Mouse (Mus musculus) cerebellum, postnatal 36 days (tissue): ENCODE results near the gene Slc12a6.

Source experiments
- DNase-seq, 2 experiments: peaks; one replicate each; pipeline ENCODE4 v3.0.0; 2021 to 2022; ENCODE audit warnings: mixed read lengths in 2 of 2

The Slc12a6 gene

GRCm38 (mm10) chr2:112328069-112328777, 62.6 kb downstream of the Slc12a6 start:
- no peak for DNase-seq

GRCm38 (mm10) chr2:112332051-112332898, 66.7 kb downstream of the Slc12a6 start:
- no peak for DNase-seq

GRCm38 (mm10) chr2:112337211-112337610, 71.6 kb downstream of the Slc12a6 start:
- DNase-seq = no peak

- no peak for DNase-seq
These were observed 74.1 kb downstream of the Slc12a6 start for GRCm38 (mm10) chr2:112339736-112340135.

- no peak for DNase-seq
These were observed 75.5 kb downstream of the Slc12a6 start for GRCm38 (mm10) chr2:112341117-112341516.

- no peak for DNase-seq
These were observed 82.6 kb downstream of the Slc12a6 start for GRCm38 (mm10) chr2:112348246-112348645.

- DNase-seq = no peak
These were observed 88.2 kb downstream of the Slc12a6 start for GRCm38 (mm10) chr2:112353685-112354455.

GRCm38 (mm10) chr2:112359611-112360010, 94.0 kb downstream of the Slc12a6 start:
- no peak for DNase-seq

GRCm38 (mm10) chr2:112360012-112360780, 94.6 kb downstream of the Slc12a6 start:
- no peak for DNase-seq

- no peak for DNase-seq
These were observed 95.2 kb downstream of the Slc12a6 start for GRCm38 (mm10) chr2:112360781-112361169.

- DNase-seq = peak in 1 of 2 experiments; percentile 9
These were observed 101.6 kb downstream of the Slc12a6 start for GRCm38 (mm10) chr2:112367222-112367621.

- DNase-seq = peak; percentile 93 to 96
These were observed 102.4 kb downstream of the Slc12a6 start, which contains the start of gene Emc4 for GRCm38 (mm10) chr2:112367726-112368673. Gene Emc4 (minus strand): TSS chr2:112368027.

- DNase-seq = no peak
These were observed 104.3 kb downstream of the Slc12a6 start for GRCm38 (mm10) chr2:112369941-112370340.

- DNase-seq = no peak
These were observed 107.5 kb downstream of the Slc12a6 start for GRCm38 (mm10) chr2:112373141-112373540.

- no peak for DNase-seq
These were observed 109.0 kb downstream of the Slc12a6 start for GRCm38 (mm10) chr2:112374610-112375009.

- peak; percentile 90 to 95 for DNase-seq
These were observed 113.6 kb downstream of the Slc12a6 start, which contains the start of gene Katnbl1 for GRCm38 (mm10) chr2:112378973-112379898. Gene Katnbl1 (plus strand): TSS chr2:112379211.

GRCm38 (mm10) chr2:112380131-112380530, 114.5 kb downstream of the Slc12a6 start:
- no peak for DNase-seq

GRCm38 (mm10) chr2:112381219-112381618, 115.6 kb downstream of the Slc12a6 start:
- DNase-seq = no peak

GRCm38 (mm10) chr2:112390843-112391242, 125.2 kb downstream of the Slc12a6 start:
- no peak for DNase-seq
